Comparison of ENCODE assay signal across 19 mouse cellular contexts in genomic region chr19:53746116-53746515, GRCm38 (mm10).
DNase-seq lines count a peak whose midpoint lies in the region; ATAC-seq lines count a peak whose summit lies in the region.
"Had no signal": no experiment of that assay in that cellular context is flagged by ENCODE, and none has a peak within 500 bp of the region (broad histone marks: within the 10 kb centered on the region; RNA-seq: fewer than 3 reads in every experiment).

No protein-coding gene starts in this region.

- intact Hi-C loops in heart, postnatal 14 days (cut with DNase I): no loop called here

- H3K36me3 ChIP-seq in embryonic facial prominence, embryonic 14.5 days (ENCODE audit: control insufficient read depth, insufficient read depth, low read length): no peaks in the 10 kb centered on the region
- H3K36me3 ChIP-seq in embryonic facial prominence, embryonic 10.5 days (replicated peaks): no peaks in the 10 kb centered on the region
- H3K36me3 ChIP-seq in heart, embryonic 15.5 days: no peaks in the 10 kb centered on the region; the same call in 1 of the 2 replicates
- H3K36me3 ChIP-seq in kidney, embryonic 16.5 days (ENCODE audit: insufficient read depth, low read length): no peaks in the 10 kb centered on the region
- H3K36me3 ChIP-seq: embryonic facial prominence, embryonic 12.5 days; forebrain, embryonic 12.5 days; hindbrain, embryonic 10.5 days; hindbrain, embryonic 15.5 days had no signal

- no peaks in the 10 kb centered on the region for H3K4me1 ChIP-seq in embryonic facial prominence, embryonic 14.5 days (ENCODE audit: control insufficient read depth, insufficient read depth, low read length)
- H3K4me1 ChIP-seq in embryonic facial prominence, embryonic 10.5 days: peaks cover 7% of the 10 kb centered on the region; the same call in 1 of the 2 replicates
- peaks cover 37% of the 10 kb centered on the region for H3K4me1 ChIP-seq in heart, embryonic 15.5 days (replicated peaks)
- peaks cover 8% of the 10 kb centered on the region; the same call in 1 of the 2 replicates for H3K4me1 ChIP-seq in kidney, embryonic 16.5 days (ENCODE audit: insufficient read depth, low read length)
- H3K4me1 ChIP-seq: embryonic facial prominence, embryonic 12.5 days; forebrain, embryonic 12.5 days; hindbrain, embryonic 15.5 days had no signal

- no peak overlapping the region for H3K27ac ChIP-seq in embryonic facial prominence, embryonic 14.5 days (replicated peaks; ENCODE audit: low read depth, low read length)
- H3K27ac ChIP-seq in embryonic facial prominence, embryonic 10.5 days (replicated peaks): no peak overlapping the region
- H3K27ac ChIP-seq in heart, embryonic 15.5 days: peak overlapping the region; percentile 20; the same call in 1 of the 2 replicates
- peak overlapping the region; percentile 39; the same call in 1 of the 2 replicates for H3K27ac ChIP-seq in kidney, embryonic 16.5 days (ENCODE audit: low read length)
- H3K27ac ChIP-seq: embryonic facial prominence, embryonic 12.5 days; forebrain, embryonic 12.5 days; hindbrain, embryonic 10.5 days; hindbrain, embryonic 15.5 days had no signal

- no peak overlapping the region for H3K4me2 ChIP-seq in embryonic facial prominence, embryonic 14.5 days (ENCODE audit: low read depth, low read length)
- no peak overlapping the region for H3K4me2 ChIP-seq in heart, embryonic 15.5 days
- no peak overlapping the region for H3K4me2 ChIP-seq in kidney, embryonic 16.5 days (replicated peaks; ENCODE audit: low read depth, low read length)
- H3K4me2 ChIP-seq: embryonic facial prominence, embryonic 12.5 days; forebrain, embryonic 12.5 days; hindbrain, embryonic 15.5 days had no signal

- no peak overlapping the region for H3K9ac ChIP-seq in embryonic facial prominence, embryonic 14.5 days (ENCODE audit: low read depth, low read length)
- no peak overlapping the region for H3K9ac ChIP-seq in heart, embryonic 15.5 days
- no peak overlapping the region for H3K9ac ChIP-seq in kidney, embryonic 16.5 days (replicated peaks; ENCODE audit: low read length)
- H3K9ac ChIP-seq: embryonic facial prominence, embryonic 12.5 days; forebrain, embryonic 12.5 days; hindbrain, embryonic 15.5 days had no signal

- WGBS in embryonic facial prominence, embryonic 14.5 days: 61% methylated on average over 9 of the region's 9 CpGs
- WGBS in embryonic facial prominence, embryonic 10.5 days: 72% methylated on average over 9 of the region's 9 CpGs
- WGBS in heart, embryonic 15.5 days: 78% methylated on average over 9 of the region's 9 CpGs
- 35% methylated on average over 9 of the region's 9 CpGs for WGBS in kidney, embryonic 16.5 days

- peak; percentile 34 for DNase-seq in embryonic facial prominence, embryonic 14.5 days (ENCODE audit: low spot score)
- no peak for DNase-seq in embryonic facial prominence, embryonic 10.5 days (ENCODE audit: low spot score)
- no peak for DNase-seq in heart, postnatal 14 days
- DNase-seq in kidney, postnatal 10 days: no peak
- peak; percentile 66 for DNase-seq in 416B (ENCODE audit: low read depth)
- DNase-seq: adrenal gland, postnatal 10 days; cerebellum, adult 11 months; cerebellum, adult 8-10 months; cerebellum, postnatal 14 days; embryo, embryonic 11 days; gastrocnemius, postnatal 25 days had no signal

- no peaks in the 10 kb centered on the region for H3K27me3 ChIP-seq in embryonic facial prominence, embryonic 14.5 days (replicated peaks; ENCODE audit: control insufficient read depth, insufficient read depth, low read length)
- H3K27me3 ChIP-seq in embryonic facial prominence, embryonic 10.5 days (replicated peaks; ENCODE audit: low read depth, poor library complexity, severe bottlenecking): no peaks in the 10 kb centered on the region
- H3K27me3 ChIP-seq in heart, embryonic 15.5 days: no peaks in the 10 kb centered on the region
- H3K27me3 ChIP-seq in kidney, embryonic 16.5 days (ENCODE audit: insufficient read depth, low read length): no peaks in the 10 kb centered on the region
- H3K27me3 ChIP-seq: embryonic facial prominence, embryonic 12.5 days; forebrain, embryonic 12.5 days; hindbrain, embryonic 15.5 days had no signal

- no peak overlapping the region for H3K4me3 ChIP-seq in embryonic facial prominence, embryonic 14.5 days (ENCODE audit: low read depth, low read length)
- no peak overlapping the region for H3K4me3 ChIP-seq in embryonic facial prominence, embryonic 10.5 days
- no peak overlapping the region for H3K4me3 ChIP-seq in heart, embryonic 15.5 days
- H3K4me3 ChIP-seq in kidney, embryonic 16.5 days (ENCODE audit: low read length): no peak overlapping the region
- H3K4me3 ChIP-seq: embryonic facial prominence, embryonic 12.5 days; forebrain, embryonic 12.5 days; hindbrain, embryonic 10.5 days; hindbrain, embryonic 15.5 days had no signal

- no peak for ATAC-seq in embryonic facial prominence, embryonic 14.5 days (ENCODE audit: low read depth)
- no peak for ATAC-seq in heart, embryonic 15.5 days (replicated peaks; ENCODE audit: insufficient number of reproducible peaks, insufficient read depth, low FRiP score, low read depth)
- 0 out of 2 replicates have a peak, but pooled peaks have one; percentile 43 for ATAC-seq in kidney, embryonic 16.5 days (ENCODE audit: low FRiP score, low TSS enrichment)
- ATAC-seq: forebrain, embryonic 16.5 days; intestine, embryonic 16.5 days had no signal

- no peaks in the 10 kb centered on the region for H3K9me3 ChIP-seq in embryonic facial prominence, embryonic 14.5 days (ENCODE audit: control insufficient read depth, low read length)
- H3K9me3 ChIP-seq in embryonic facial prominence, embryonic 10.5 days: no peaks in the 10 kb centered on the region
- no peaks in the 10 kb centered on the region for H3K9me3 ChIP-seq in heart, embryonic 15.5 days (replicated peaks)
- H3K9me3 ChIP-seq in kidney, embryonic 16.5 days (ENCODE audit: low read length): no peaks in the 10 kb centered on the region
- H3K9me3 ChIP-seq: embryonic facial prominence, embryonic 12.5 days; forebrain, embryonic 12.5 days; hindbrain, embryonic 10.5 days; hindbrain, embryonic 15.5 days had no signal

Comparison
In these comparisons a context has a peak if more than half of its experiments do, and no peak if none do; other contexts are left out.
1. DNase-seq: peak in embryonic facial prominence, embryonic 14.5 days (single experiment) and 416B (single experiment); none in embryonic facial prominence, embryonic 10.5 days (single experiment), heart, postnatal 14 days (0 of 2) and kidney, postnatal 10 days (single experiment).
2. H3K27ac ChIP-seq: peak in heart, embryonic 15.5 days (single experiment) and kidney, embryonic 16.5 days (single experiment); none in embryonic facial prominence, embryonic 14.5 days (single experiment) and embryonic facial prominence, embryonic 10.5 days (single experiment).